Mouse (Mus musculus) kidney, postnatal 25 days (tissue): Measurements from ENCODE around the gene Psmd8.
"Not testable (repeated sequence)": the region's sequence is repeated elsewhere in the genome, so short reads cannot be mapped to it uniquely, and the experiment has no call there.

Source experiments
- DNase-seq, 2 experiments: peaks; one replicate each; pipeline ENCODE4 v3.0.0; 2021; ENCODE audit warnings: mixed read lengths in 2 of 2

The Psmd8 gene

GRCm38 (mm10) chr7:29180077-29180853 is at the start of gene Psmd8:
Gene Psmd8, minus strand, starts transcription at chr7:29180701.
- peak; percentile 96 to 99 for DNase-seq

GRCm38 (mm10) chr7:29228202-29228601 is 47.7 kb upstream of the Psmd8 start:
- no peak for DNase-seq

DNA sequence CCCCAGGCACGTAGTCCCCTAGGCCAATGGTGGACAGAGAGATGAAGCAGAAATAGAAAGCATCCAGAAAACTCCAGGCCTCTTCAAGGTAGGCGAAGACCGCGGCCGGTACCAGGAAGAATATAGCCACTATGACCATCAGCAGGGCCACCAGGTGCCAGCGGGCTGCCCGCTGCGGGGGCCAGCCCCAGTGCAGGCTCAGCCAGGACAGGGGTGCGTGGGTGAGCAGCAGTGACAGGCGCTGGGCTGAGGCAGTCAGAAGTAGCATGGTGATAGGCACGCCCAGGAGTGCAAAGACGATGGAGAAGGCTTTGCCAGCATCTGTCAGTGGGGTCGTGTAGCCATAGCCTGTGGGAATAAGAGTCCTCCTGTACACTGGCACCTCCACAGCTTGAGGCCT is 45.0 kb upstream of the Psmd8 start:
- no peak for DNase-seq

DNA sequence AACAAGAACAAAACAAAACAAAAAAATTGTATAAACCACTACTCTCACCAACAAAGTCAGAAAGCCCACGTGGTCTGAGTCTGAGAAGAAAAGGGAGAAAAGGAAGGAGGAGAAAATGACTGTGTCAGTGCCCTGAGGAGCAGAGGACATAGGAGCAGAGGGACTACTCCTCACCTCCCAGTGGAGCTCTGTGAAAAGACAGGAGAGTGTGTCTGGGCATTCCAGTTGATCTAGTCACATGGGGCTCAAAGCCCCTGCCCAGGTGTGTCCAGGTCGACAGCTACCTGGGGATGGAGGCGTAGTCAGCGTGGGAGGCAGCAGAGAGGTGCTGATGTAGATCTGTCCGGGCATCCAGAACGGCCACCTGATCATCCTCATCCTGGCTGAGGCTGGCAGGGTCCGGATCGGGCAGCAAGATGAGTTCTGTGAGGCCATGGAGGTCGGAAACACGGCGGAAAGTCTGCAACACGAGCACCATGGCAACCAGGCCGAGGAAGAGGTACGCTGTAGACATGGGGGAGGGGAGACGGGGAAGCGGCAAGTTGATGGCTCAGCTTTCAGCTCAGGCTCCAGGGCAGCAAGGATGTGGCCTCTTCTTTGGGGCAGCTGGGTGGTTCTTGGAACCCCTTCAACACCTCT is 44.4 kb upstream of the Psmd8 start:
- DNase-seq, result no peak

DNA sequence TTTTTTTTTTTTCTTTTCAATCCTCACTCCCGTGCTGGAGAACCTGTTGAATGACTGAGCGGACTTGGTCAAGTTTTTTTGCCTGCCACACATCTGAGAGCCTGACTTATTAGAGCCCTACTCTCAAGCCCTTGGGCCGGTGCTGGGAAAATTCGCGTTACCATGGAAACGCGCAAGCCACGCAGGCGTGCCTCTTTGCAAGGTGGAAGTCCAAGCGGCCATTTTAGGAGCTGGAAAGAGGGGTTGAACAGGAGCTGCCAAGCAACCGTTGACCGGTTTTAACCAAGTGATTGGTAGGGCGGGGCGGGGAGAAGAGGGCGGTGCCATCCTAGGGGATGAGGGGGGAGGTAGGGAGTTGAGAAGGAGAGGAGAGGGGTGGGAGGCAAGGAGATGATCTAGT is 34.3 kb upstream of the Psmd8 start:
- no peak for DNase-seq

GRCm38 (mm10) chr7:29214236-29214635 is 33.7 kb upstream of the Psmd8 start:
- DNase-seq, result no peak

DNA sequence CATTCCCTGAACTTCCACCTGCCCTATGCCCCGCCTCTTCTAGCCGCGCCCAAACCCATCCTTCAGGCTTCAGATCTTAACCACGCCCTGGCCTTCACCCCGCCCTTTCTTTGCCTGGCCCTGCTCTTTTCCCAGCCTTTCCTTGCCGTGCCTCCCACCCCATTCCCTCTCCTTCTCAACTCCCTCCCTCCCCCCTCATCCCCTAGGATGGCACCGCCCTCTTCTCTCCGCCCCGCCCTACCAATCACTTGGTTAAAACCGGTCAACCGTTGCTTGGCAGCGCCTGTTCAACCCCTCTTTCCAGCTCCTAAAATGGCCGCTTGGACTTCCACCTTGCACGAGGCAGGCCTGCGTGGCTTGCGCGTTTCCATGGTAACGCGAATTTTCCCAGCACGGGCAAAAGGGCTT is 33.2 kb upstream of the Psmd8 start, which contains the start of gene Catsperg1:
Gene Catsperg1, minus strand, starts transcription at position 361 of the 408 bp plus-strand sequence.
- peak in 1 of 2 experiments; percentile 54 for DNase-seq

DNA sequence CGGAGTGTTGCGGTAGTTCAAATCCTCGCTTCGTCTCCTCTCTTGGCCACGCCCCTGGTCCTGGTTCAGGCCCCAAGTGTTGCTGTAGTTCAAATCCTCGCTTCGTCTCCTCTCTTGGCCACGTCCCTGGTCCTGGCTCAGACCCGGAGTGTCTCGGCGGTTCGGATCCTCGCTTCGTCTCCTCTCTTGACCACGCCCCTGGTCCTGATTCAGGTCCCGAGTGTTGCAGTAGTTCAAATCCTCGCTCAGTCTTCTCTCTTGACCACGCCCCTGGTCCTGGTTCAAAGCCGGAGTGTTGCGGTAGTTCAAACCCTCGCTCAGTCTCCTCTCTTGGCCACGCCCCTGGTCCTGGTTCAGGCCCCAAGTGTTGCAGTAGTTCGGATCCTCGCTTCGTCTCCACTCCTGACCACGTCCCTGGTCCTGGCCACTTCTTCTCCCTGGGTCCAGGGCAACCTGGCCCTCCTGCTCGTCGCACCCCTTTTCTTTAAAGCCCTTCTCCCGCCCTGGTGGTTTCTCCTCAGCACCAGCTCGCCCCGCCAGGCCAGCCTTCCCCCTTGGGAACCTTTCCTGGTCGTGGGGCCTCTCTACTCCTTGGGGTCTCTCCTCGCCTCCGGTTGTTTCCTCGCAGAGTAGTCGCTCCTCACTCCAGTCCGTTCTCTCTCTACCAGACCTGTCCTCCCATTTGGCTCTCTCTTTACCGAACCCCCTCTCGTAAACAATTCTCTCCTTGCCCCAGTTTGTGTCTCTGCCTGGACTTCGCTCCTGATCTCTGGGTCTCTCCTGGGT is 32.5 kb upstream of the Psmd8 start:
- not testable (repeated sequence) for DNase-seq

DNA sequence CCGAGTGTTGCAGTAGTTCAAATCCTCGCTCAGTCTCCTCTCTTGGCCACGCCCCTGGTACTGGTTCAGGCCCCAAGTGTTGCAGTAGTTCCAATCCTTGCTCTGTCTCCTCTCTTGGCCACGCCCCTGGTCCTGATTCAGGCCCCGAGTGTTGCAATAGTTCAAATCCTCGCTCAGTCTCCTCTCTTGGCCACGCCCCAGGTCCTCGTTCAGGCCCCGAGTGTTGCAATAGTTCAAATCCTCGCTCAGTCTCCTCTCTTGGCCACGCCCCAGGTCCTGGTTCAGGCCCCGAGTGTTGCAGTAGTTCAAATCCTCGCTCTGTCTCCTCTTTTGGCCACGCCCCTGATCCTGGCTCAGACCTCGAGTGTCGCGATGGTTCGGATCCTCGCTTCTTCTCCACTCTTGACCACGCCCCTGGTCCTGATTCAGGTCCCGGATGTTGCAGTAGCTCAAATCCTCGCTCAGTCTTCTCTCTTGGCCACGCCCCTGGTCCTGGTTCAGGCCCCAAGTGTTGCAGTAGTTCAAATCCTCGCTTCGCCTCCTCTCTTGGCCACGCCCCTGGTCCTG is 31.8 kb upstream of the Psmd8 start:
- peak; percentile 28 to 48 for DNase-seq

DNA sequence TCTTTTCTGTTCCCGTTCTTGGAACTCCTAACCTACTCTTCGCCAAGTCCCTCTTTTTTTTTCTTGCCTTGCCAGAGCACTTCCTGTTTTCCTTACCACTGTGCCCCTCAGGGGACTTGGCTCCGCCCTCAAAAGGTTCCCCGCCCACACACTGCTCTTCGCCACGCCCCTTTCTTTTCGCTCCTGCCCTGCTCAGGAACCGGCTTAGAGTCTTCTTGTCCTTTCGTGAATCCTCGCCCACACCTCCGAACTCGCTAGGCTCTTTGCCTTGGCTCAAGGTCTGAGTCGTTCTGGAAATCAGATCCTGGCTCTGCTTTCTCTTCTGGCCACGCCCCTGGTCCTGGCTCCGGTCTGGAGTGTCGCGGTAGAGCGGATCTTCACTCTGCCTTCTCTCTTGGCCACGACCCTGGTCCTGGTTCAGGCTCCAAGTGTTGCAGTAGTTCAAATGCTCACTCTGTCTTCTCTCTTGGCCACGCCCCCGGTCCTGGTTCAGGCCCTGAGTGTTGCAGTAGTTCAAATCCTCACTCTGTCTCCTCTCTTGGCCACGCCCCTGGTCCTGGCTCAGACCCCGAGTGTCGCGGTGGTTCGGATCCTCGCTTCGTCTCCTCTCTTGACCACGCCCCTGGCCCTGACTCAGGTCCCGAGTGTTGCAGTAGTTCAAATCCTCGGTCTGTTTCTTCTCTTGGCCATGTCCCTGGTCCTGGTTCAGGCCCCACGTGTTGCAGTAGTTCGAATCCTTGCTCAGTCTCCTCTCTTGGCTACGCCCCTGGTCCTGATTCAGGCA is 31.1 kb upstream of the Psmd8 start:
- peak; percentile 86 to 89 for DNase-seq

DNA sequence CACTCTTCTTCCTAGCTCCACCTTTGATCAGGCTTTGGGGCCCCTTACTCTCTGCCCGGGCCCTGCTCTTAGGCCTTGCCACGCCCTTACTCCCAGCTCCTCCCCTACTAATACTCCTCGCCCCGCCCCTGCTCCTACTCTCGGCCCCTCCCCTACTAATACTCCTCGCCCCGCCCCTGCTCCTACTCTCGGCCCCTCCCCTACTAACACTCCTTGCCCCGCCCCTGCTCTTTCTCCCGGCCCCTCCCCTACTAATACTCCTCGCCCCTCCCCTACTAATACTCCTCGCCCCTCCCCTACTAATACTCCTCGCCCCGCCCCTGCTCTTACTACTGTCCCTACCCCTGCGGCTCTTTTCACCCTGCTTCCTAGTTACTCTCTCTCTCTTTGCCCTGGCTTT is 30.5 kb upstream of the Psmd8 start:
- peak; percentile 55 to 71 for DNase-seq

DNA sequence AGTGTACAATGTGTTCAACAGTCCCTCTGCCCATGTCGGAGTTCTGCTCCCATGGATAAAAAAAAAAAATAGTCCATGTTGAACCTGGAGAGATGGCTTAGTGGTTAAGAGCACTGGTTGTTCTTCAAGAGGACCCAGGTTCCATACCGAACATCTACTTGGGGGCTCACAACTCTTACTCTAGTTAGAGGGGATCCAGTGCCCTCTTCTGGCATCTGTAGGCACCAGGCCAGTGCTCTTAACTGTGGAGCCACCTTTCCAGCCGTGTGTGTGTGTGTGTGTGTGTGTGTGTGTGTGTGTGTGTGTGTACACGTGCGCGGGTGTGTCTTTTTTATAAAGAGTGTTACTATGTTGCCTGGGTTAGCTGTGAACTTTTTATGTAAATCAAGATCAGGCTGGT is 22.1 kb upstream of the Psmd8 start:
- DNase-seq, result no peak

GRCm38 (mm10) chr7:29194230-29194629 is 13.7 kb upstream of the Psmd8 start:
- not testable (repeated sequence) for DNase-seq

GRCm38 (mm10) chr7:29181323-29181722 is 822 bp upstream of the Psmd8 start:
- DNase-seq, result not testable (repeated sequence)

- no peak for DNase-seq
These were observed 344 bp upstream of the Psmd8 start for GRCm38 (mm10) chr7:29180854-29181236.

DNA sequence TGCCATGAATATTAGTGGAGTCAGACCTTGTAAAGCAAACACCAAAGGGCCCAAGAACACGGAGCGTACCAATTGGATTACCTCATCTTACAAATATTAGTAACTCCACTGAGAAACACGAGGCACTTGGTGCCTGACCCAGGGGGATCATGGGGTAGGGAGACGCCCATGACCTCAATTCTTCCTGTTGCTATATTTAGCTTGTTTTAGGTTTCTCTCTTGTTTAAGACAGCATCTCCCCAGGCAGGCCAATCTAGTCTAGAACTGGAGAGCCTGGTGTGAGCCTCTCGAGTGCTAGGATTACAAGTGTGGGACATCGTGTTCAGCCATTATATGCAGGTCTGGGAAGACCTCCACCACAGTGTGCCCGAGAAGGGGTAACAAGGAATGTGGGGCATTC is 1.2 kb downstream of the Psmd8 start:
- DNase-seq, result no peak

DNA sequence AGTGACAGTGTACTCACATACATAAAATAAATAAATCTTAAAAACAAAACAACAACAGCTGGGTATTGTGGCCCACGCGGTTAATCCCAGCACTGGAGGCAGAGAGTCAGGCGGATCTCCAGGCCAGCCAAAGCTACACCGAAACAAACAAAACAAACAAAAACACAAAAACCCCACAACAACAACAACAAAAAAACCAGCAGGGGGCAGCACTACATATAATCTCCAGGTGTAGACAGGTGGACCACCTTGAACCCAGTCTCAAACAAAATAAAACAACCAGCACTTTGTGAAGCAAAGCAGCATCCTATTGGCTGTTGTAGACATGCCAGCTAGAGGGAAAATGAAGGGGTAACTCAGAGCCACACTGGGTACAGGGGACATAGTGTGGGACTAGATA is 2.4 kb downstream of the Psmd8 start:
- peak in 1 of 2 experiments; percentile 49 for DNase-seq

DNA sequence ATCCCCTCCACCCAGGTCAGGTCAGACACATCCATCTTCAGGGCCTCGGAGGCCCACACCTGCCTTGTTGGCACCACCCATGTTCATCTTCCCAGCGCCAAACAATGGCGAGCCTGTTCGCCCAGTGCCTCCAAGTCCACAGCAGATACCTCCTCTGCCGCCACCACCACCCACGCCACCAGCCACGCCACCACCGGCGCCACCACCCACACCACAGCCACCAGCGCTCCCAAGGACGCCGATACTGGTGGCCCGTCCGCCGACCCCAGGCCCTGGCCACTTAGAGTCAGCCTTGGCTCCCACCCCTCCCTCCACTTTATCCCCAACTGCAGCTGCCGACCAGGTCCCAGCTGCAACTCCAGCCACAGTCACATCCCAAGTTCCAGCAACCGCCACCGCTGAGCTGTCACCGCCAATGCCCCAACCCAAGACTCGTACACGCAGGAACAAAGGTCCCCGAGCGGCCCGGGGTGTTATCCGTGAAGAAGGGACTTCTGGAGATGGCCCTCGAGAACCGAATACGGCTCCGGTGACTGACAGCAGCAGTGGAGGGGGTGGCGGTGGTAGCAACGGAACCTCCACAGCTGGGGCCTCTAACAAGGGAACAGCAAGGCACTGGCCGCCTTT is 8.0 kb downstream of the Psmd8 start:
- no peak for DNase-seq

- no peak for DNase-seq
These were observed 8.9 kb downstream of the Psmd8 start for GRCm38 (mm10) chr7:29171562-29172097.

DNA sequence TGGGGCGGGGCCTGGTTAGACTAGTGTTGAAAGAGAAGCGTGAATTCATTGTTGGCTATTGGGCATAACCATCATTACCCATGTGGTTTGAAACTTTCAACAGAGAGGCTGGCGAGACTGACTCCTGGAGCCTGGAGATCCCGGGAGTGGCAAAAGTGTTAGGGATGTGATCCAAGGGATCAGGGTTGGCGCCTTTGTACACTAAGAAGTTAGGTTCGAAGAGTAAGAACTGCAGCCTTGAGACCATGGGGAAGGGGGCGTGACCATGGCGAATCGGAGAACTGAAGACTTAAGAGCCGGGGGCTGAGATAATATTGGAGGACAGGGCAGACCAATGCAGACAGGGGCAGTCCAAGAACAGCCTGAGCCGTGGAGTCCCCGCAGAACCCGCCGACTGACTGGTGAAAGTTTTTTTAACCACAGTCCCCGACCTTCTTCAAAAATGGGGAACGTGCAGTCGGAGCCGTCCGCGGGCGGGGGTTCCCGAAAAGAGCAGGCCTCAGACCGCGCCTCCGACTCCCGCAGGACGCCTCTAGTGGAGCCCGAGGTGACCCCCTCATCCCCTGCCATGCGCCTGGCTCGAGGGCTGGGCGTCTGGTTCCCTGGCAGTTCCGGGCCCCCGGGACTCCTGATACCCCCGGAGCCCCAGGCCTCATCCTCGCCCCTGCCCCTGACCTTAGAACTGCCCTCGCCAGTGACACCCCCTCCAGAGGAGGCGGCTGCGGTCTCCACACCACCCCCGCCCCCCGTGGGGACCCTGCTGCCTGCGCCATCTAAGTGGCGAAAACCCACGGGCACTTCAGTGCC is 9.5 kb downstream of the Psmd8 start:
- DNase-seq, result no peak
